Mouse (Mus musculus) kidney, adult 2 months (tissue): Measurements from ENCODE around the gene Pmfbp1.

Experiments used
- CTCF ChIP-seq: fragments of 200-500 bp; conservative IDR thresholded peaks from 2 replicates; pipeline ENCODE4 v1.5.1; 2011; ENCODE audit warnings: low read depth, mild to moderate bottlenecking, control low read depth, low read length, moderate library complexity, mixed read lengths; ENCODE audit not compliant: insufficient read depth, insufficient read length
- POLR2A ChIP-seq: fragments of 200-500 bp; IDR thresholded peaks from one replicate; pipeline ENCODE4 v1.6.1; 2011; ENCODE audit warnings: low read depth, low read length, control low read depth

DNA sequence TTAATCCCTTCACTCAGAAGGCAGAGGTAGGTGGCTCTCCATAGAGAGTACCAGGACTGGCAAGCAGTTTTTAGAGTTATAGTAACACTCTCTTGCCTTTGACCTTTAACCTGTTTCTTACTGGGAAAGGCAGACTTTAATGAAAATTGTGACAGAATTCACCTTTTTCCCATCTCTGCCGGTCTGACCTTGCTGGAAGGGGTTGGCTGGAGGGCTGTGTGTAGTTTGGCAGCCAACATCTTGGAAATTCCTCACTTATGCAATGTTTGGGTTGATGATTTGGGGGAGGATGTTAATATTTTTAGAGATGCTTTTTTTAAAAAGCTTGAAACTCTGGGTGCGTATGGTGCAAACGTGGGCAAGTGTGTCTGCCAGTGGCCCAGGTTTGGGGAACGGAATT lies 90.5 kb downstream of the Pmfbp1 start:
- no peak for TF ChIP-seq CTCF
- no peak for TF ChIP-seq POLR2A
